Mouse (Mus musculus) thymus, adult 2 months (tissue): ENCODE data around the gene Cfap157.

Experiments used
- CTCF ChIP-seq: fragments of 200-500 bp; IDR thresholded peaks from 2 replicates; pipeline ENCODE4 v1.5.1; 2012; ENCODE audit warnings: mild to moderate bottlenecking, control low read depth, low read length, moderate library complexity, borderline replicate concordance; ENCODE audit not compliant: control insufficient read depth, poor library complexity, insufficient read depth; ENCODE audit errors: extremely low read depth
- POLR2A ChIP-seq: fragments of 200-500 bp; IDR thresholded peaks from 2 replicates; pipeline ENCODE4 v1.6.1; 2012; ENCODE audit warnings: mild to moderate bottlenecking, low read length, control low read depth, moderate library complexity; ENCODE audit not compliant: control insufficient read depth, poor library complexity, insufficient read depth; ENCODE audit errors: extremely low read depth

GRCm38 (mm10) chr2:32742173-32742531, 42.1 kb downstream of the Cfap157 start:
- TF ChIP-seq CTCF (no peak), POLR2A (no peak)
